Mouse (Mus musculus): ENCODE measurements around the gene Vezf1. TPM values are rescaled to one million over a fixed set of nuclear protein-coding genes. Genes with fewer than 3 reads are reported as not detected.

Vezf1 gene
- total RNA-seq, 2 experiments from 2014 or later: 16.3 to 37.3 TPM

- no peak for ATAC-seq (replicated peaks; ENCODE audit: low FRiP score, poor library complexity, severe bottlenecking)
Measured at GRCm38 (mm10) chr11:88118091-88118440, 50.0 kb downstream of the Vezf1 start.

DNA sequence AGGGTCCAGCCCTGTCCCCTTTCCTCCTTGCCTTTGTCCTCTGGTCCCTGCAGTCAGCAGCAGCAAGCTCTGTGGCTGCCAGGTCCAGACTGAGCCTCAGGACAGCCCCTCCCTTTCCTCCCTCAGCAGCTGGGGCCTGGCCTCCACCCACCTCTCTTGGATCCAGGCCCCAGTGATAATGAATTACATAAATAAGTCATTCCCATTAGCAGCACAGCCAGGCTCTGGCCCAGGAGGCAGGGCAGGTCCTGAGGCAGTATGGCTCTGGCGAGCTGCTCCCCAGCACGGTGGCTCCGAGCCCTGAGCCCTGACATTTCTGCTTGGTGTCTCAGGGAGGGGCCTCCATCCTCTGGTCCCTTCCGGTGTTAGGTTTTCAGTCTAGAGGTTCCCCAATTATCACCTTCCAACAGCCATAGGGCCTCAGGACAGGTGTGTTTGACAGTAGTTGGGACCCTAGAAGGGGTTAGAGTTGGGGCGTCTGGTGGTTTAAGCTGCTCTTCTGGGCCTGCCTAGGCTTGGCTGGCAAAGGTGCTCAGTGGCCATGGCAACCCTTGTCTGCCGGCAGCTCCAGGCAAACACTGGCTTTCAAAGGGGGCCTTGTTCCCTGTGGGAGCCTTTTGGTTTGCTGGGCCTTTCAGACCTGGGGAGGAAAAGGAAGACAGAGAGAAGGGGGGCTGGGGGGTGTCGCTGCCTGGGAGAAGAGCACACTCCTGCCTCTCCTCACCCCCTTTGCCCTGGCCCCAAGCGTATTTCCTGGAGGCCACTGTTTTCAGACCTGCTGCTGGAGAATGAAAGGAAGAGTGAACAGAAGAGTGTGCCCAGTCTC, 51.0 kb downstream of the Vezf1 start:
- ATAC-seq (replicated peaks; ENCODE audit: low FRiP score, poor library complexity, severe bottlenecking): no peak

DNA sequence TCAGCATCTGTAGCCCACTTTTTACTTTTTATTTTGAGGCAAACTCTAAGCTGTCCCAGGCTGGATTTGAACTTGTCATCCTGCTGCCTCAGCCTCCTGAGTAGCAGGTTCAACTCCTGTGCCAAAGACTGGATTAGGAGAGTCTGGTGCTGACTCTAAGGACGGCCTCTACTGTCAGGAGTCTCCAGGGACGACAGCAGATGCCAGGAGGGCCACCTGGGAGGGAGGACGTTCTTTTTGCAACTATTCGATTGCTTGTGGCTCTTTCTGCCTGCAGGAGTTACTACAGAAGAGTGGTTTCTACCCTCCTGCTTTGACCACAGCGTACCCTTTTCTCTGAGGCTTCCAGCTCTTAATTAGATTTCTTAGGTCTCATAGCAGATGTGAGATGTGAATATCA, 54.5 kb downstream of the Vezf1 start:
- ATAC-seq (replicated peaks; ENCODE audit: low FRiP score, poor library complexity, severe bottlenecking): no peak

DNA sequence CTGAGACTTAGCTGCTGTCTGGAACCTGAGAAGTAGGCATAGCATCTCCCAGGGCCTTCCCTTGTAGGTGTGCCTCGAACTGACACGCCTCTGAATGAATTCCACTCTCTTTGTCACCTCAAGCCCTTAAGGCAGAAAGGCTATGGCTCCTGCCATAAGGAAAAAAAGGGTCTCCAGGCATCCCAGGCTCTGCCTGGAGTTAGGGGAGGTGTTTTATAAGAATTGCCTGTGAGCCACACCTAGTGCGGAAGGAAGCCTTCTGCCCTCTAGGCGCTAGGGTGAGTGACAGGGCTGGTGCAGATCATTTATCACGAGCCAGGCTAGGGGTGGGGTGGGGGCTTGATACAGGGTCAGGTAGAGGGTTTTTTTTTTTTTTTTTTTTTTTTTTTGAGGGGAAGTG, 54.9 kb downstream of the Vezf1 start:
- no peak for ATAC-seq (replicated peaks; ENCODE audit: low FRiP score, poor library complexity, severe bottlenecking)

- ATAC-seq (replicated peaks; ENCODE audit: low FRiP score, poor library complexity, severe bottlenecking): no peak
Measured at GRCm38 (mm10) chr11:88123731-88124130, 55.7 kb downstream of the Vezf1 start.

GRCm38 (mm10) chr11:88125483-88125882, 57.4 kb downstream of the Vezf1 start:
- no peak for ATAC-seq (replicated peaks; ENCODE audit: low FRiP score, poor library complexity, severe bottlenecking)

GRCm38 (mm10) chr11:88126306-88126793, 58.3 kb downstream of the Vezf1 start:
- no peak for ATAC-seq (replicated peaks; ENCODE audit: low FRiP score, poor library complexity, severe bottlenecking)

GRCm38 (mm10) chr11:88128461-88128860, 60.4 kb downstream of the Vezf1 start:
- ATAC-seq (replicated peaks; ENCODE audit: low FRiP score, poor library complexity, severe bottlenecking): no peak

GRCm38 (mm10) chr11:88129281-88129680, 61.2 kb downstream of the Vezf1 start:
- no peak for ATAC-seq (replicated peaks; ENCODE audit: low FRiP score, poor library complexity, severe bottlenecking)

DNA sequence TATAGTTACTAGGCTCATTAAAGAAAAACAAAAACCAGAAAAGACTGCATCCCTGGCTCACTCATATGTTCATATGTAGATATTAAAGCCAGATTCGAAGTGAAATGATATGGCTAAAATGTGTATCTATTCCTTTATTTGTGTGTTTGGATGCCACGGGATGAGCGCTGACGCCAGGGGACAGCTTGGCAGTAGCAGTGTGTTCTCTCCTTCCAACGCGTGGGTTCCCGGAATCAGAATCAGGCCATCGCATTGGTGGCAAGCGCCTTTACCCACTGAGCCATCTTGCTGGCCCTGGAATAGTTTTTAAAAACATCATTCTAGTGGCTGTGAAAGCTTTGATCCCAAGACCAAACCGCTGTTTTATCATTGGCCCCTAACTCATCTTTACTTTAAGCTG, 61.9 kb downstream of the Vezf1 start:
- ATAC-seq (replicated peaks; ENCODE audit: low FRiP score, poor library complexity, severe bottlenecking): no peak

GRCm38 (mm10) chr11:88131847-88132246, 63.8 kb downstream of the Vezf1 start:
- ATAC-seq (replicated peaks; ENCODE audit: low FRiP score, poor library complexity, severe bottlenecking): no peak

Other genes with a start within 250 kb of the Vezf1 start
- gene Lpo, start 240.0 kb upstream of the Vezf1 start, total RNA-seq (2015; ENCODE audit: low replicate concordance): not detected in 2 replicates
- not detected in 2 replicates for gene Lpo, start 240.0 kb upstream of the Vezf1 start, total RNA-seq (2017; ENCODE audit: low replicate concordance)
- not detected in 2 replicates for gene Mks1, start 215.1 kb upstream of the Vezf1 start, total RNA-seq (2015; ENCODE audit: low replicate concordance)
- not detected in 2 replicates for gene Mks1, start 215.1 kb upstream of the Vezf1 start, total RNA-seq (2017; ENCODE audit: low replicate concordance)
- 13.0 and 18.4 TPM in 2 replicates for gene Epx, start 192.7 kb upstream of the Vezf1 start, total RNA-seq (2015; ENCODE audit: low replicate concordance)
- 10.3 and 15.8 TPM in 2 replicates for gene Epx, start 192.7 kb upstream of the Vezf1 start, total RNA-seq (2017; ENCODE audit: low replicate concordance)
- gene Olfr462, start 176.0 kb upstream of the Vezf1 start, total RNA-seq (2015; ENCODE audit: low replicate concordance): not detected in 2 replicates
- gene Olfr462, start 176.0 kb upstream of the Vezf1 start, total RNA-seq (2017; ENCODE audit: low replicate concordance): not detected in 2 replicates
- gene Olfr463, start 170.9 kb upstream of the Vezf1 start, total RNA-seq (2015; ENCODE audit: low replicate concordance): not detected in 2 replicates
- not detected in 2 replicates for gene Olfr463, start 170.9 kb upstream of the Vezf1 start, total RNA-seq (2017; ENCODE audit: low replicate concordance)
- gene Olfr464, start 147.3 kb upstream of the Vezf1 start, total RNA-seq (2015; ENCODE audit: low replicate concordance): not detected in 2 replicates
- not detected in 2 replicates for gene Olfr464, start 147.3 kb upstream of the Vezf1 start, total RNA-seq (2017; ENCODE audit: low replicate concordance)
- gene Dynll2, start 80.7 kb upstream of the Vezf1 start, total RNA-seq (2015; ENCODE audit: low replicate concordance): 8.4 and 10.1 TPM in 2 replicates
- 1.5 and 5.9 TPM in 2 replicates for gene Dynll2, start 80.7 kb upstream of the Vezf1 start, total RNA-seq (2017; ENCODE audit: low replicate concordance)
- gene Srsf1, start 20.9 kb upstream of the Vezf1 start, total RNA-seq (2015; ENCODE audit: low replicate concordance): 312 and 323 TPM in 2 replicates
- 485 and 568 TPM in 2 replicates for gene Srsf1, start 20.9 kb upstream of the Vezf1 start, total RNA-seq (2017; ENCODE audit: low replicate concordance)
- gene Cuedc1, start 29.8 kb downstream of the Vezf1 start, total RNA-seq (2015; ENCODE audit: low replicate concordance): 0.84 TPM in 1 of 2 replicates, not detected in the other
- 0.39 TPM in 1 of 2 replicates, not detected in the other for gene Cuedc1, start 29.8 kb downstream of the Vezf1 start, total RNA-seq (2017; ENCODE audit: low replicate concordance)
- 18.7 and 24.3 TPM in 2 replicates for gene Mrps23, start 136.1 kb downstream of the Vezf1 start, total RNA-seq (2015; ENCODE audit: low replicate concordance)
- gene Mrps23, start 136.1 kb downstream of the Vezf1 start, total RNA-seq (2017; ENCODE audit: low replicate concordance): 15.8 and 23.1 TPM in 2 replicates
- not detected in 2 replicates for gene Ccdc182, start 225.8 kb downstream of the Vezf1 start, total RNA-seq (2015; ENCODE audit: low replicate concordance)
- not detected in 2 replicates for gene Ccdc182, start 225.8 kb downstream of the Vezf1 start, total RNA-seq (2017; ENCODE audit: low replicate concordance)

All from erythroid progenitor cell, adult 5-6 weeks (primary cell).